Mouse (Mus musculus): ENCODE measurements around the gene Elf4. TPM values are rescaled to one million over a fixed set of nuclear protein-coding genes. Genes with fewer than 3 reads are reported as not detected.

Gene Elf4
- polyA plus RNA-seq, 1 experiment from 2014 or later: 4.1 TPM

DNA sequence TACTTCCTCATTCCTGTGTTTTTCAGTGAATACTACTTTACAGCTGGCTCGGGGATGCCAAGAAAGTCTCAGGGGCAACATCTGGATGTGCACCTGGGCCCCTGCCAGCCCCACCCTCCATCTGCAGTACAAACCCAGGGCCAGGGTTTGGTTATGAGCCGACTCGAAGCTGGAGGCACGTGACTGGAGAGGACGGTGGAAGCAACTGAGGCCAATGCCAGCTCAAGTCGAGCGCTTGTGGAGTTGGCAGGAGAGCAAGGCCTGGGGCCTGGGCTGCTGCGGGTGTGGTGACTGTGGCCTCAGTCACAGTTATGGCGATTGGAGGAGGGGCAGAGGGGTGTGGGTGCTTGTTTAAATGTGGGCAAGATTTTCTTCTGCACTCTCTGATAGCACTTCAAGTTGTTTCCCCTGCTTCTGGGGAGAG lies 27.4 kb downstream of the Elf4 start:
- TF ChIP-seq EP300 (optimal IDR thresholded peaks at IDR 0.05): no peak
- H3K27ac ChIP-seq (replicated peaks): 0 out of 2 replicates have a peak overlapping the region, but pooled peaks have one; percentile 30
- DNase-seq (ENCODE audit: low spot score): no peak
- H3K4me3 ChIP-seq (ENCODE audit: low read depth, low read length): no peak overlapping the region
- 59% methylated on average over 9 of the region's 9 CpGs for WGBS
- no peak overlapping the region for H3K9ac ChIP-seq (ENCODE audit: low read length)
- no peak for ATAC-seq (ENCODE audit: low FRiP score, low TSS enrichment)
- no peaks in the 10 kb centered on the region for H3K27me3 ChIP-seq (ENCODE audit: control insufficient read depth, insufficient read depth, low read length)
- no peaks in the 10 kb centered on the region for H3K4me1 ChIP-seq (replicated peaks; ENCODE audit: control insufficient read depth, insufficient read depth)
- no peaks in the 10 kb centered on the region for H3K36me3 ChIP-seq (ENCODE audit: control insufficient read depth, insufficient read depth, low read length)
- no peak overlapping the region for H3K4me2 ChIP-seq (replicated peaks; ENCODE audit: low read depth)
- no peaks in the 10 kb centered on the region for H3K9me3 ChIP-seq (ENCODE audit: control insufficient read depth, low read length)

DNA sequence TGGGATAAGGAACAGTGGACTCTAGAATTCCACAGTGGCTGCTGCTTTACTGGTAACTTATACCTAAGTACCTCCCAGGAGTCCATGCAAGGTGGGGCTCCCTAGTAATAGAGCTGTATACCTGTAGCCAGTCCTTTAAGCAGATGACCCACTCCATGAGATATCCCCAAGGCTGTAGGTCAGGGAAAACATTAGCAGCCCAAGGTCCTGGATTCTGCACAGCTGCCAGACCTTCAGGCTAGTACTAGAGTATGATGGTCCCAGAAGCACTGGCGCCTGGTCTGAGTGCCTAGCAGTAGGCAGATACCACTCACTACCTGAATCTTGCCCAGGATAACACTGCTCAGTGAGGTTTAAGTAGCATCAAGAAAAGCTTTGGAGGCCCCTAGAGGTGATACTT lies 28.7 kb downstream of the Elf4 start:
- 86% methylated on average over 1 of the region's 1 CpGs for WGBS
- no peaks in the 10 kb centered on the region for H3K27me3 ChIP-seq (ENCODE audit: control insufficient read depth, insufficient read depth, low read length)

DNA sequence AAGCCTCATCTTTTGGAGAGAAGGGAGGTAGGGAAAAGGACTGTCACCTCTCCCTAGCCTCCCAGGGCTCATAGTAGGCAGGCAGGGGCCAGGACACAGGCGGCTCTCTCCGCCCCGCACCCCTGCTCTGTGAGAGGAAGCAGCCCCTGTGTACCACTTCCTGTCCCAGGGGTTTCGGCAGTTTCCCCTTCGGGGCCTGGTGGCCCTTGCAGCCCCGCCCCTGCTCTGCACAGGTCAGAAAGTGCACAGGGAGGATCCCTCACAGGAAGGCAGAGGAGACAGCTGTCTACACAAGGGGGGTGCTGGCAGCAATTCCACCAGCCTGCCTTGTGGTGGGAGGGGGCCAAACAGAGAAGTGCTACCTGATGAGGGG lies 29.4 kb downstream of the Elf4 start:
- Histone ChIP-seq H3K27me3 (ENCODE audit: control insufficient read depth, insufficient read depth, low read length) (no peaks in the 10 kb centered on the region), H3K4me1 (replicated peaks; ENCODE audit: control insufficient read depth, insufficient read depth) (no peaks in the 10 kb centered on the region), H3K9ac (ENCODE audit: low read length) (no peak overlapping the region), H3K9me3 (ENCODE audit: control insufficient read depth, low read length) (no peaks in the 10 kb centered on the region), H3K36me3 (ENCODE audit: control insufficient read depth, insufficient read depth, low read length) (no peaks in the 10 kb centered on the region), H3K4me3 (ENCODE audit: low read depth, low read length) (no peak overlapping the region), H3K27ac (replicated peaks) (no peak overlapping the region), H3K4me2 (replicated peaks; ENCODE audit: low read depth) (no peak overlapping the region)
- ATAC-seq (ENCODE audit: low FRiP score, low TSS enrichment) (no peak), DNase-seq (ENCODE audit: low spot score) (no peak)
- no peak for TF ChIP-seq EP300 (optimal IDR thresholded peaks at IDR 0.05)
- no peak for TF ChIP-seq CTCF (IDR thresholded peaks at IDR 0.05; ENCODE audit: low read depth)
- 53% methylated on average over 6 of the region's 6 CpGs for WGBS

More for the DNA sequence above, 28.7 kb downstream of the Elf4 start:
- DNase-seq (ENCODE audit: low spot score) (no peak), ATAC-seq (ENCODE audit: low FRiP score, low TSS enrichment) (no peak)
- Histone ChIP-seq H3K36me3 (ENCODE audit: control insufficient read depth, insufficient read depth, low read length) (no peaks in the 10 kb centered on the region), H3K9me3 (ENCODE audit: control insufficient read depth, low read length) (no peaks in the 10 kb centered on the region), H3K4me2 (replicated peaks; ENCODE audit: low read depth) (no peak overlapping the region), H3K9ac (ENCODE audit: low read length) (no peak overlapping the region), H3K4me1 (replicated peaks; ENCODE audit: control insufficient read depth, insufficient read depth) (no peaks in the 10 kb centered on the region), H3K27ac (replicated peaks) (no peak overlapping the region), H3K4me3 (ENCODE audit: low read depth, low read length) (no peak overlapping the region)
- TF ChIP-seq CTCF (IDR thresholded peaks at IDR 0.05; ENCODE audit: low read depth) (no peak), EP300 (optimal IDR thresholded peaks at IDR 0.05) (no peak)

DNA sequence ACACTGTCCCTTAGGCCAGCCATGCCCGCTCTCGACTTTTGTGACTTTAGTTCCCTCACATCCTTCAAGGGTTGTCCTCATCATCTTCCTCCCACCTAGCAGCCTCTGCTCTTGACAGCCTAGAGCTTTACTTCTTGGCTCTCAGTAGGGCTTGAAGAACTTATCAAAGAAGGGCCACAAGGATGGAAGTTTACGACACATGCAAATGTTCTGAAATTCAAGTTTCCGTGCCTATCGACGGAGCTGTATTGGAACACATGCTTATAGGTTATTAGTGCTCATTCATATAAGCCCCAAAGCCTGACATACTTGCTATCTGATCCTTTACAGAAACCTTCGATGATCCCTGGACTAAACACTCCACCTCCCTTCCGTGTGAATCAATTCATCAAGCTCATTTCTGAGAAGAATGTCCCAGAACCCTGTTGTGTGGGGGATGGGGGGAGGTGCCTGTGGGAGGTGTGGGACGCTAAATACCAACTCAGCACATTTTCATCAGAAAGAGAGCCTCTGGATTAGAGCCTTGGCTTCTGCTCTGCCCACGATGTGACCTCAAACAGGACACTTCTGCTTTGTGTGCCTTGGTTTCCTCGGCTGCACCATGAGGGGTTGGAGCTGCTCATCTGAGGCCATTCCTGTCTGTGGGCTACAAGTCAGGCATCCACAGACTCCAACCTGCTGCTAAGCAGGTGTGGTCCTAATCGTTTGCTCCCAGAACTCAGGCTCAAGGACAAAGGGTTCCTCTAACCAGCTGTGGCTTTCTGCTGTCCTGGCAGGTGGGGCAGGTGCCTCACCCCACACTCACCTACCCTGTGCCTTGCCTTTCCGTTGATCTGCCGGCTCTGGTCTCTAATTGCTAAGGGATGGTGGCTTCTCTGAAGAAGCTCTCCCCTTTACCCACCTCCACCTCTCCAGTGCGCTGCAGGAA lies 30.1 kb downstream of the Elf4 start:
- no peaks in the 10 kb centered on the region for H3K36me3 ChIP-seq (ENCODE audit: control insufficient read depth, insufficient read depth, low read length)
- no peak overlapping the region for H3K4me3 ChIP-seq (ENCODE audit: low read depth, low read length)
- TF ChIP-seq CTCF (IDR thresholded peaks at IDR 0.05; ENCODE audit: low read depth) (no peak), EP300 (optimal IDR thresholded peaks at IDR 0.05) (no peak)
- H3K9me3 ChIP-seq (ENCODE audit: control insufficient read depth, low read length): no peaks in the 10 kb centered on the region
- 61% methylated on average over 15 of the region's 15 CpGs for WGBS
- H3K27ac ChIP-seq (replicated peaks): no peak overlapping the region
- H3K4me1 ChIP-seq (replicated peaks; ENCODE audit: control insufficient read depth, insufficient read depth): no peaks in the 10 kb centered on the region
- ATAC-seq (ENCODE audit: low FRiP score, low TSS enrichment) (no peak), DNase-seq (ENCODE audit: low spot score) (no peak)
- H3K27me3 ChIP-seq (ENCODE audit: control insufficient read depth, insufficient read depth, low read length): no peaks in the 10 kb centered on the region
- H3K9ac ChIP-seq (ENCODE audit: low read length): no peak overlapping the region
- no peak overlapping the region for H3K4me2 ChIP-seq (replicated peaks; ENCODE audit: low read depth)

DNA sequence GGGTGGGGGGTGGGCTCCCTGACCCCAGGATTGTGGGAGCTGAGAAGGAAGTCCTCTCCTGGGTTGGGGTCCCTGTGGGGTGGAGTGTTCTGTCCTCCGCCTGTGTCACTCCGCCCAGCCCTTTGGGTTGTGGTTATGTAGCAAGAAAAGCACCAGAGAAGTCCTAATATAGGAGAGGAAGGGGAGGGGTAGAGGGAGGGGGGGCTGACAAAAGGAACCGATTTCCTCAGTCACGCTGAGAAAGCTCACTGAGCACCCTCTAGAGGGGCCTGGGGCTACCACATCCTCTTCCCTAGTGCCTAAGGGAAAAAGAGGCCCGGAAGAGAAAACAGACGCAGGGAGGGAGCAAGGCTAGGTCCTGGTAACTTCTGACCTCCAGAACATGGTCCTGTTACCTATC lies 33.4 kb downstream of the Elf4 start:
- Histone ChIP-seq H3K4me2 (replicated peaks; ENCODE audit: low read depth) (no peak overlapping the region), H3K27ac (replicated peaks) (no peak overlapping the region), H3K27me3 (ENCODE audit: control insufficient read depth, insufficient read depth, low read length) (no peaks in the 10 kb centered on the region), H3K4me3 (ENCODE audit: low read depth, low read length) (no peak overlapping the region), H3K36me3 (ENCODE audit: control insufficient read depth, insufficient read depth, low read length) (no peaks in the 10 kb centered on the region), H3K4me1 (replicated peaks; ENCODE audit: control insufficient read depth, insufficient read depth) (no peaks in the 10 kb centered on the region), H3K9me3 (ENCODE audit: control insufficient read depth, low read length) (no peaks in the 10 kb centered on the region), H3K9ac (ENCODE audit: low read length) (no peak overlapping the region)
- no peak for DNase-seq (ENCODE audit: low spot score)
- TF ChIP-seq CTCF (IDR thresholded peaks at IDR 0.05; ENCODE audit: low read depth): peak; percentile 25
- TF ChIP-seq EP300 (optimal IDR thresholded peaks at IDR 0.05): no peak
- WGBS: 43% methylated on average over 6 of the region's 6 CpGs
- no peak for ATAC-seq (ENCODE audit: low FRiP score, low TSS enrichment)

GRCm38 (mm10) chrX:48429100-48429499 lies 33.8 kb downstream of the Elf4 start:
- Histone ChIP-seq H3K4me1 (replicated peaks; ENCODE audit: control insufficient read depth, insufficient read depth) (no peaks in the 10 kb centered on the region), H3K9me3 (ENCODE audit: control insufficient read depth, low read length) (no peaks in the 10 kb centered on the region), H3K9ac (ENCODE audit: low read length) (no peak overlapping the region), H3K36me3 (ENCODE audit: control insufficient read depth, insufficient read depth, low read length) (no peaks in the 10 kb centered on the region), H3K4me3 (ENCODE audit: low read depth, low read length) (no peak overlapping the region), H3K4me2 (replicated peaks; ENCODE audit: low read depth) (no peak overlapping the region), H3K27ac (replicated peaks) (no peak overlapping the region), H3K27me3 (ENCODE audit: control insufficient read depth, insufficient read depth, low read length) (no peaks in the 10 kb centered on the region)
- TF ChIP-seq CTCF (IDR thresholded peaks at IDR 0.05; ENCODE audit: low read depth): no peak
- no peak for TF ChIP-seq EP300 (optimal IDR thresholded peaks at IDR 0.05)
- DNase-seq (ENCODE audit: low spot score) (no peak), ATAC-seq (ENCODE audit: low FRiP score, low TSS enrichment) (no peak)

Data from stomach, postnatal 0 days (tissue).